Mouse (Mus musculus): ENCODE data around the gene Prdm16.

- no peak for TF ChIP-seq CTCF (IDR thresholded peaks at IDR 0.05; ENCODE audit: extremely low read depth, insufficient read depth, insufficient read length, insufficient replicate concordance)
- no peak for TF ChIP-seq POLR2A (IDR thresholded peaks at IDR 0.05; ENCODE audit: low read depth, low read length)
Observed at GRCm38 (mm10) chr4:154310576-154311262, 326.0 kb downstream of the Prdm16 start.
